Mouse (Mus musculus): ENCODE measurements around the gene Kdm5c.

GRCm38 (mm10) chrX:152223313-152223712 is 9.5 kb upstream of the Kdm5c start:
- TF ChIP-seq CTCF (IDR thresholded peaks at IDR 0.05) (no peak), EP300 (IDR thresholded peaks at IDR 0.05) (no peak)
